Mouse (Mus musculus): ENCODE measurements at regions not wholly inside any gene's neighbourhood (a gene's known extent, or its start where the extent isn't known, plus 50 kb on each side); places are given as distances from the start of the nearest gene placed in this dataset.

GRCm38 (mm10) chr5:64612017-64612416, 191.2 kb upstream of the Klf3 start:
- H3K9ac ChIP-seq (ENCODE audit: control insufficient read depth, low read depth, low read length, poor library complexity, severe bottlenecking), result no peak overlapping the region
- TF ChIP-seq ETS1 (IDR thresholded peaks at IDR 0.05; ENCODE audit: low read depth, low read length) (no peak), NELFE (IDR thresholded peaks at IDR 0.05; ENCODE audit: low read depth, low read length) (no peak), MAFK (IDR thresholded peaks at IDR 0.05; ENCODE audit: borderline replicate concordance, low read depth, low read length) (no peak), ZKSCAN1 (IDR thresholded peaks at IDR 0.05; ENCODE audit: low read depth, low read length) (no peak), HCFC1 (IDR thresholded peaks at IDR 0.05; ENCODE audit: low read depth, low read length) (no peak), MXI1 (IDR thresholded peaks at IDR 0.05; ENCODE audit: low read depth, low read length) (no peak), BHLHE40 (IDR thresholded peaks at IDR 0.05; ENCODE audit: borderline replicate concordance, low read depth, low read length) (no peak), CHD2 (IDR thresholded peaks at IDR 0.05; ENCODE audit: low read length) (no peak), POLR2A (IDR thresholded peaks at IDR 0.05; ENCODE audit: control insufficient read depth in 1 of 2, insufficient read depth in 1 of 2, low read depth in 1 of 2, low read length in 2 of 2, poor library complexity in 1 of 2) (no peak), UBTF (IDR thresholded peaks at IDR 0.05; ENCODE audit: borderline replicate concordance, insufficient read depth, low read depth, low read length) (no peak), SMC3 (IDR thresholded peaks at IDR 0.05; ENCODE audit: low read depth, low read length) (no peak), GABPA (IDR thresholded peaks at IDR 0.05; ENCODE audit: low read depth, low read length) (no peak), TCF12 (IDR thresholded peaks at IDR 0.05; ENCODE audit: low read depth, low read length) (no peak), POLR2AphosphoS5 (IDR thresholded peaks at IDR 0.05; ENCODE audit: borderline replicate concordance, low read depth, low read length) (no peak), MYB (IDR thresholded peaks at IDR 0.05; ENCODE audit: low read depth, low read length) (no peak), NRF1 (IDR thresholded peaks at IDR 0.05; ENCODE audit: insufficient read depth, low read depth, low read length, poor library complexity, severe bottlenecking) (no peak), CTCF (IDR thresholded peaks at IDR 0.05 in 2 of 3, conservative IDR thresholded peaks at IDR 0.05 in 1 of 3; ENCODE audit: control insufficient read depth in 1 of 3, insufficient read depth in 1 of 3, low read depth in 2 of 3, low read length in 3 of 3, poor library complexity in 1 of 3, severe bottlenecking in 1 of 3) (no peak), ZNF384 (IDR thresholded peaks at IDR 0.05; ENCODE audit: low read depth, low read length) (no peak), TAL1 (IDR thresholded peaks at IDR 0.05; ENCODE audit: low read length) (no peak)
- no peaks in the 10 kb centered on the region for H3K9me3 ChIP-seq (replicated peaks; ENCODE audit: insufficient read depth, low read length)
- H3K27ac ChIP-seq (ENCODE audit: control insufficient read depth, low read depth, low read length), result no peak overlapping the region
- H3K27me3 ChIP-seq (ENCODE audit: control insufficient read depth in 1 of 2, insufficient read depth in 2 of 2, low read length in 2 of 2), result no peaks in the 10 kb centered on the region
- DNase-seq (ENCODE audit: low read depth, low spot score), result peak; percentile 23
- H3K79me2 ChIP-seq (ENCODE audit: control insufficient read depth, insufficient read depth, low read length, poor library complexity), result no peaks in the 10 kb centered on the region
- H3K4me3 ChIP-seq (ENCODE audit: control insufficient read depth in 1 of 2, insufficient read depth in 1 of 2, low read depth in 2 of 2, low read length in 2 of 2), result no peak overlapping the region
- peaks cover 0 to 5% of the 10 kb centered on the region in 2 experiments; a peak in 2 of 4 replicates for H3K4me1 ChIP-seq (ENCODE audit: control insufficient read depth in 1 of 2, insufficient read depth in 2 of 2, low read length in 2 of 2)
- peaks cover 0 to 3% of the 10 kb centered on the region in 2 experiments; a peak in 1 of 4 replicates for H3K36me3 ChIP-seq (ENCODE audit: control insufficient read depth in 1 of 2, insufficient read depth in 2 of 2, low read length in 2 of 2)

- TF ChIP-seq ETS1 (IDR thresholded peaks at IDR 0.05; ENCODE audit: low read depth, low read length) (no peak), CTCF (IDR thresholded peaks at IDR 0.05 in 2 of 3, conservative IDR thresholded peaks at IDR 0.05 in 1 of 3; ENCODE audit: control insufficient read depth in 1 of 3, insufficient read depth in 1 of 3, low read depth in 2 of 3, low read length in 3 of 3, poor library complexity in 1 of 3, severe bottlenecking in 1 of 3) (no peak), ELF1 (IDR thresholded peaks at IDR 0.05; ENCODE audit: low read depth, low read length) (no peak), HCFC1 (IDR thresholded peaks at IDR 0.05; ENCODE audit: low read depth, low read length) (no peak), MEF2A (IDR thresholded peaks at IDR 0.05; ENCODE audit: extremely low read depth, insufficient replicate concordance, low read depth, low read length, poor library complexity, severe bottlenecking) (no peak), SIN3A (IDR thresholded peaks at IDR 0.05; ENCODE audit: low read length) (no peak), NELFE (IDR thresholded peaks at IDR 0.05; ENCODE audit: low read depth, low read length) (no peak), TBP (IDR thresholded peaks at IDR 0.05; ENCODE audit: low read depth, low read length) (no peak), SMC3 (IDR thresholded peaks at IDR 0.05; ENCODE audit: low read depth, low read length) (no peak), GABPA (IDR thresholded peaks at IDR 0.05; ENCODE audit: low read depth, low read length) (no peak)
- Histone ChIP-seq H3K9me3 (replicated peaks; ENCODE audit: insufficient read depth, low read length) (no peaks in the 10 kb centered on the region), H3K27ac (ENCODE audit: control insufficient read depth, low read depth, low read length) (no peak overlapping the region), H3K9ac (ENCODE audit: control insufficient read depth, low read depth, low read length, poor library complexity, severe bottlenecking) (no peak overlapping the region), H3K4me1 (ENCODE audit: control insufficient read depth in 1 of 2, insufficient read depth in 2 of 2, low read length in 2 of 2) (peaks cover 0 to 5% of the 10 kb centered on the region in 2 experiments; a peak in 2 of 4 replicates), H3K36me3 (ENCODE audit: control insufficient read depth in 1 of 2, insufficient read depth in 2 of 2, low read length in 2 of 2) (peaks cover 0 to 3% of the 10 kb centered on the region in 2 experiments; a peak in 1 of 4 replicates), H3K27me3 (ENCODE audit: control insufficient read depth in 1 of 2, insufficient read depth in 2 of 2, low read length in 2 of 2) (no peaks in the 10 kb centered on the region), H3K4me3 (ENCODE audit: control insufficient read depth in 1 of 2, insufficient read depth in 1 of 2, low read depth in 2 of 2, low read length in 2 of 2) (no peak overlapping the region), H3K79me2 (ENCODE audit: control insufficient read depth, insufficient read depth, low read length, poor library complexity) (no peaks in the 10 kb centered on the region)
- DNase-seq (ENCODE audit: low read depth, low spot score), result no peak
These were observed 189.5 kb upstream of the Klf3 start for GRCm38 (mm10) chr5:64613696-64614095.

Data from MEL (cell line).